Mouse (Mus musculus) forebrain, embryonic 12.5 days (tissue): ENCODE data around the gene Atp5e. TPM values are rescaled to one million over a fixed set of nuclear protein-coding genes. Genes with fewer than 3 reads are reported as not detected.
A peak's percentile ranks its signal among the peaks of the same experiment; 100 is the strongest.

Source experiments
- ATAC-seq: fragments of 200-750 bp; cut with Nextera tagmentation; 2 replicates; pipeline ENCODE4 v1.8.0; 2017; ENCODE audit warnings: moderate TSS enrichment; ENCODE audit not compliant: low FRiP score
- H3K27ac ChIP-seq: fragments of 300-500 bp; sonication (generic); 2 replicates; pipeline ENCODE4 v1.5.1; 2016; ENCODE audit warnings: mild to moderate bottlenecking
- H3K27me3 ChIP-seq: fragments of 300-500 bp; sonication (generic); 2 replicates; pipeline ENCODE4 v1.6.1; 2016; ENCODE audit warnings: mild to moderate bottlenecking
- H3K36me3 ChIP-seq: fragments of 300-500 bp; sonication (generic); replicated peaks from 2 replicates; pipeline ENCODE4 v1.6.1; 2016; ENCODE audit warnings: mild to moderate bottlenecking
- H3K4me1 ChIP-seq: fragments of 300-500 bp; sonication (generic); 2 replicates; pipeline ENCODE4 v1.6.1; 2016
- H3K4me2 ChIP-seq: fragments of 300-500 bp; sonication (generic); 2 replicates; pipeline ENCODE4 v1.6.1; 2016; ENCODE audit warnings: mild to moderate bottlenecking, moderate library complexity
- H3K4me3 ChIP-seq: fragments of 300-500 bp; sonication (generic); replicated peaks from 2 replicates; pipeline ENCODE4 v1.5.1; 2016; ENCODE audit warnings: mild to moderate bottlenecking
- H3K9ac ChIP-seq: fragments of 300-500 bp; sonication (generic); 2 replicates; pipeline ENCODE4 v1.6.1; 2016; ENCODE audit warnings: mild to moderate bottlenecking
- H3K9me3 ChIP-seq: fragments of 300-500 bp; sonication (generic); 2 replicates; pipeline ENCODE4 v1.6.1; 2016
- WGBS: fragments of 180-500 bp; shearing (Covaris S2); methylation state at CpG from one replicate; pipeline ENCODE4 v1.1.7; 2016; 5-methylcytosine and 5-hydroxymethylcytosine counted together
- polyA plus RNA-seq: library from polyadenylated mRNA; unstranded; fragments of >200 nt; fragmentation: Nextera tagmentation; extraction: Ambion mirVana; gene quantifications from 2 replicates; pipeline ENCODE4 v1.2.1, GENCODE M21; 2016

The Atp5e gene
- polyA plus RNA-seq, 1 experiment from 2014 or later = 766 TPM

DNA sequence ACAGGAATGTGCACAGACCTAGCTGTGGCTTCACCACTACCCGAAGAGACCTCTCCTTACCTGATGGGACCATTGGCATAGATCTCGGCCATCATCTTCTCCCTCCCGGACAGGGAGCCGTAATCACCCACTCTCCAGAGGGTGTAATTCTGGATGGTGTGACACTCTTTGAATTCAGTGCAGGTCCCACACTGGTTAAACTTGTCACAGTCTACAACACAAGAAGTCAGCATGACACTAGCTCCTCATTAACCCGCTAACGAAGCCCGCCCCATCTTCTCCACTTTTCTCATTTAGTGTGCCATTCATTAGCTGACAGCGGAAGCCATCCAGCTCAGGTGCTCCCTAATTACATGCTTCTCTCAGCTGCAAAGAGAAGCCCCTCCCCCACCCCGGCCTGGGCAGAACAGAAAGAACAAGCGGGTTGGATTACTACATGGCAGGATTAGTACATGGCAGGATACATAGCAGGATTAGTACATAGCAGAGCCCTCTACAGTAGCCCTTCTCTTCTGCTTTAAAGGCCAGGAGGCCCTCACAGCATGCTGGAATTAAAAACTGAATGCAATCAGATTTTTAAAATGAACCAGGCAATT is 34.8 kb downstream of the Atp5e start:
- H3K4me2 ChIP-seq = no peak overlapping the region
- peaks cover 7% of the 10 kb centered on the region; the same call in 1 of the 2 replicates for H3K4me1 ChIP-seq
- no peaks in the 10 kb centered on the region for H3K27me3 ChIP-seq
- H3K4me3 ChIP-seq = no peak overlapping the region
- 48% methylated on average over 10 of the region's 10 CpGs for WGBS
- peaks cover 52% of the 10 kb centered on the region for H3K36me3 ChIP-seq
- no peak overlapping the region for H3K9ac ChIP-seq
- peak overlapping the region; percentile 54; the same call in 1 of the 2 replicates for H3K27ac ChIP-seq
- peak; percentile 73 for ATAC-seq
- H3K9me3 ChIP-seq = no peaks in the 10 kb centered on the region

DNA sequence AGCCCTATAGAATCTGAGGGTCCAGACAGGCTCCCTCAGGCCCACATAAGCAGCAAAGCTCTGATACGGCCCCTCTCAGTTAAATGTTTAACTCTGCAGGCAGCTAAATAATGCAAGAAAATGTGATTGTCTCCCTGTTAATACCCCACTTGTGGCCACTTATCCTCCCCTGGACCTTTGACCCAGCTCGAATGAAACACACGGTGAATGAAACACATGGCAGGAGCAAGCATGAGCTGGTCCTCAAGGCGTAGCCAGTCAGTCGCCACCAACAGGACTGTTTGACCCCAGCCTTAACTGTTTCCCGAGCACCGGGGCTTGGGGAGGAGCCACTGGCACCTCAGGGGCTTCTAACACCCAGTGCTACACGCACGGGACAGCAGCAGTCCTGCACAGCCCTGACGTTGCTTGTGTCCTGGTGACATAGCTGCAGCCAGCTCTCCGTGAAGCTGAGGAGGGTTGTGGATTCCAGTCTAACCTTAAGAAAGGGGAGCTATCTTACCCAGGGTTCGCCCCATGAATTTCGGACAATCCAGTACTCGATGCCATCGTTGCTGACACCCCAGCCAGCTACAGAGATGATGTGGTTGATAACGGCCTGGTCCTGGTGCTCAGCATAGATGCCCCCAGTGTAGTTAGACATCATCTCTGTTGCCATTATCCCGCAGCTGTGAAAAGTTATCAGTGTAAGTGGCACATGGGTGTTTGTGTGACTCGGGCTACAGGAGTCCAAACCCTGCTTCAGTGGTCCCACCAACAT is 35.6 kb downstream of the Atp5e start:
- peaks cover 60% of the 10 kb centered on the region for H3K36me3 ChIP-seq
- no peaks in the 10 kb centered on the region for H3K27me3 ChIP-seq
- no peaks in the 10 kb centered on the region for H3K9me3 ChIP-seq
- peak overlapping the region; percentile 25; the same call in 1 of the 2 replicates for H3K27ac ChIP-seq
- H3K4me2 ChIP-seq = no peak overlapping the region
- no peak overlapping the region for H3K9ac ChIP-seq
- H3K4me1 ChIP-seq = peaks cover 7% of the 10 kb centered on the region; the same call in 1 of the 2 replicates
- H3K4me3 ChIP-seq = no peak overlapping the region
- WGBS = 72% methylated on average over 18 of the region's 18 CpGs
- no peak for ATAC-seq

DNA sequence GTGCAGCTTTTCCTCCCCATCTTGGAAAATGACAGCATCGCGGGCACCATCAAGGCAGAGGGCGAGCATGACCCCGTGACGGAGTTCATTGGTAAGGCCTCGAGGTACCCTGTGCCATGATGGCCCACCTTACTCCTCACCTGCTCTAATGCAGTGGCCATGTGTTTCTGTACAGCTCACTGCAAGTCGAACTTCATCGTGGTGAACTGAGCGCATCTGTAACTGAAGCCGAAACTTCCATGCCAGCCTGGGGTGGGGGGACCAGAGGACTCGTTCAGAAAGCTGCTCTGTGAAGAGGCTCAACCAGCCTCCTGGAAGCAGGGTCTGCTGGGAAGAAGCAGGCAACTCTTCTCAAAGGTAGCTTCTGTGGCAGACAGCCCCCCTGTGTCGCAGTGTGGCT is 37.0 kb downstream of the Atp5e start:
- no peak overlapping the region for H3K4me3 ChIP-seq
- H3K27me3 ChIP-seq = no peaks in the 10 kb centered on the region
- no peak overlapping the region for H3K4me2 ChIP-seq
- no peak overlapping the region for H3K27ac ChIP-seq
- H3K4me1 ChIP-seq = peaks cover 7% of the 10 kb centered on the region; the same call in 1 of the 2 replicates
- no peak overlapping the region for H3K9ac ChIP-seq
- ATAC-seq = no peak
- H3K9me3 ChIP-seq = no peaks in the 10 kb centered on the region
- WGBS = 95% methylated on average over 12 of the region's 12 CpGs
- peaks cover 72% of the 10 kb centered on the region for H3K36me3 ChIP-seq

DNA sequence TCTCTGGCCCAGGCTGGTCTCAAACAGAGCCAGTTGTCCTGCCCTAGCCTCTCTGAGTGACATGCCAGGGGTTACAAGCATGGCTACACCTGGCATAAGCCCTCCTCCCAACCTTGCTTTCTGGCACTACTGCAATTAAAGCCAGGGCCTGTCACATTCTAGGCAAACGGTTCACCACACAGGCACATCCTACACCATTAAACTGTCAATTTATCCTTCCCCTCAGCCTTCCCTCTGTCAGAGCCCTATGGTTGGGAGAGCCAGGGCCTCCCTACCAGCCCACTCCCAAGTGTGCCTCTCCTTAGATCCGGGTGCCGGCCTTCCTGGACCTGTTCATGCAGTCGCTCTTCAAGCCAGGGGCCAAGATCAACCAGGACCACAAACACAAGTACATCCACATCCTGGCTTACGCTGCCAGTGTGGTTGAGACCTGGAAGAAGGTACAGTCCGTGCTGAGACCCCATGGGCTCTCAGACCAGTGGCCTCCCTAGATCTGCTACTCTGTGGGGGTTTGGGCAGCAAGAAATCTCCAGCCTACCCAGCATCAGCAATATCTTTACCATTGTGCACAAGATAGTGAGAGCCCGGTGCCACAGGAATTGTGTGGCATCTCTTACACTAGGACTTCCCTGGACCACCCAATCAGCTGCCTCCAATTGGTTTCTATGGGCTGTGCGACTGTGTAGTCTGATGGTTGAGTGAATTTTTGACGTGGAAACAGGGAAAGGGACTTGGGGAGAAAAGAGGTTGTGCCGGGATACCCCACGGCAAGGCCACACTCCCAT is 39.4 kb downstream of the Atp5e start:
- Histone ChIP-seq H3K27me3 (no peaks in the 10 kb centered on the region), H3K36me3 (peaks cover 92% of the 10 kb centered on the region), H3K27ac (no peak overlapping the region), H3K4me3 (no peak overlapping the region), H3K4me1 (peaks cover 5% of the 10 kb centered on the region; the same call in 1 of the 2 replicates), H3K9me3 (no peaks in the 10 kb centered on the region), H3K9ac (no peak overlapping the region), H3K4me2 (no peak overlapping the region)
- 92% methylated on average over 11 of the region's 11 CpGs for WGBS
- ATAC-seq = no peak

DNA sequence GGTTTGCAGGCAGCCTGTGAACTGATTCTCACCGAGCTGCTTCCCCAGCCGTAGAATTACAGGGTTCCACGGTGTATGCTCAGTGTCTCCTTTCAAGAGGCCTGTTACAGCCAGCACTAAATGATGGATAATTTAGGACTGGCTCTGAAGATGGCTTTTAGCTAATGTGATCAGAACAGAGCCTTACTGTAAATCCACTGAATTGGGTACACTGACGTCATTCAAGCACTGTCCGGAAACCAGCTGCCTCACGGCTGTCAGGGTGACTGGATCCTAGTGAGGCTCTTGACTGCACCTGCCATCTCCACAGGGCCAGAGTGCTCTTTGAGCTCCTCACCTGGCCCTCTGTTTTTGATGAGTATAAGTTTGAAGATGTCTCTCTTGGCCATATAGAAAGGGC is 42.8 kb downstream of the Atp5e start:
- Histone ChIP-seq H3K4me2 (no peak overlapping the region), H3K36me3 (peaks cover 64% of the 10 kb centered on the region), H3K27ac (no peak overlapping the region), H3K9me3 (no peaks in the 10 kb centered on the region), H3K4me1 (peaks cover 14% of the 10 kb centered on the region), H3K4me3 (no peak overlapping the region), H3K9ac (no peak overlapping the region), H3K27me3 (no peaks in the 10 kb centered on the region)
- no peak for ATAC-seq
- WGBS = 82% methylated on average over 6 of the region's 6 CpGs

DNA sequence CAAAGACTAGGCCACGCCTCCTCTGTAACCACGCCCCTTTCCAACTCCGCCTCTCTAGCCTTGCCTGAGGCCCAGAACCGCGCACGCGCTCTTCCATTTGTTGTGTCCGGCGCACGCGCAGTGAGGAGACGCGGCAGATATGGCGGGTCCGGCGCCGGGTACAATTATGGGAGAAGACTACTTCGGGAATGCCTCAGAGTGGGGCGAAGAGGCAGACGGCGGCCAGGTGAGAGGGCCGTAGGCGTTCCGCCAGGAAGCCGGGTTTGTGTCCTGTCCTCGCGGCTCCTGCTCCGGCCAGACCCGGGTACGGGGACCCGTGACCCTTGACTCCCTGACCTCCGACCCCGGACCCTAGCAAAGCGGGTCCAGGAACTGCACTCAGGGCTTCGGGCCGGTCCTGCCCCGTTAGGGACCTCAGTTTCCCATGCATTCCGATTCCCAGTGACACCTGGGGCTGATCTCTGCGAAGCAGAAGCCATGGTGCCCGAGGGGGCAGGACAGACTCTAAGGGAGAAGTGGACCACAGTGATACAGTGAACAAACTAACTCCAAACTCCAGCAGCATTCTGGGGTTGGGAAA is 48.1 kb downstream of the Atp5e start, which contains the start of gene Nelfcd:
Nelfcd (plus strand) TSS at position 74 of the 580 bp plus-strand sequence.
- Histone ChIP-seq H3K9ac (peak within 1 kb of the TSS; percentile 83), H3K36me3 (peaks cover 14% of the 10 kb centered on the region), H3K4me1 (peaks cover 15% of the 10 kb centered on the region), H3K27ac (no peak within 1 kb of the TSS), H3K4me3 (peak within 1 kb of the TSS; percentile 89), H3K27me3 (no peaks in the 10 kb centered on the region), H3K9me3 (no peaks in the 10 kb centered on the region), H3K4me2 (peak within 1 kb of the TSS; percentile 79)
- peak; percentile 95 for ATAC-seq
- WGBS = under 1% methylated on average over 40 of the region's 40 CpGs

DNA sequence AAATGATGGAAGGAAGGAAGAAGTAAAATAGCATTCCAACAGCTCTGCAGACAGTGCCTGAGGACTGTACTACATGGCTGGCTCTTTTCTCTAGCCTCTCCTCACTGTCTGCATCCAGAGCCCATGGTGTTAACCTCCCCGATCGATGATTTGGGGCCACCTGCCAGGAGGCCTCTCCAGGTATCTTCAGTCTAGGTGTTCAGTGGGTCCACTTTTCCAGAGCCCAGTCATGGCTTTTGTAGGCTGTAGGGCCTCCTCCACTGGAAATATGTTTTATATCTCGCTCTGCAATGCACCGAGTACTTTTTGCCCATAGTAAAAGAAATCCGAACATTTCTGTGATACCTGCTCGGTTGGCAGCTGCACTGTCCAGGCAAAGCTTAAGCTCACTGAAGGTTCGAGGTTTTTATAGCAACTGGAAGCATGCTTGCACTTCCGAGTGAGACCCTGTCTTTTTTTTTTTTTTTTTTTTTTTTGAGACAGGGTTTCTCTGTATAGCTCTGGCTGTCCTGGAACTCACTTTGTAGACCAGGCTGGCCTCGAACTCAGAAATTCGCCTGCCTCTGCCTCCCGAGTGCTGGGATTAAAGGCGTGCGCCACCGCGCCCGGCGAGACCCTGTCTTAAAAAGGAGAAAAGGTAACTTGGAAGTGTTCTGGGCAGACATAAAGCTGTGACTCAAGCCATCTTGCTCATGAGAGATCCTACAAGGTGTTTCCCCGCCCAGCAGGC is 48.7 kb downstream of the Atp5e start:
- peak overlapping the region; percentile 89 for H3K4me3 ChIP-seq
- 51% methylated on average over 18 of the region's 18 CpGs for WGBS
- no peak overlapping the region for H3K27ac ChIP-seq
- no peaks in the 10 kb centered on the region for H3K27me3 ChIP-seq
- H3K4me1 ChIP-seq = peaks cover 15% of the 10 kb centered on the region
- H3K36me3 ChIP-seq = peaks cover 8% of the 10 kb centered on the region
- H3K4me2 ChIP-seq = peak overlapping the region; percentile 79
- no peak for ATAC-seq
- no peak overlapping the region for H3K9ac ChIP-seq
- no peaks in the 10 kb centered on the region for H3K9me3 ChIP-seq

DNA sequence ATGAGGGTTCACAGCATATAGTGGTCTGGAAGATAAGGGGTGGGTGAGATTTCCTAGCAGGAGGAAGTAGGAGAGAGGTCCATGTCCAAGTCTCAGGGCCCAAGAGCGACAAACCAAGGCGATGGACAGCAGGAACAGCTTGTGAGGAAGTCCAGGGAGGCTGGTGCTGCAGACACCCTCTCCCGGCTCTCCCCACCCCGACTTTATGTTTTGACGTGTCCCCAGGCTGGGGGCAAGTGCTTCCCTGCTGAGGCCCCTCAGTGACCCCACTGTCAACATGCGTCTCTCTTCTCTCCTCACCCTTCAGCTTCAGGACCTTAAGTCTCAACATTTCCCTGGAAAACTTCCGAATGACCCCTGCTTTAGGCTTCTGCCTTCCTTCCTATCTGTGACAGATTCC is 50.8 kb downstream of the Atp5e start:
- Histone ChIP-seq H3K36me3 (no peaks in the 10 kb centered on the region), H3K27me3 (no peaks in the 10 kb centered on the region), H3K4me2 (no peak overlapping the region), H3K4me1 (peaks cover 15% of the 10 kb centered on the region), H3K4me3 (no peak overlapping the region), H3K9ac (no peak overlapping the region), H3K9me3 (no peaks in the 10 kb centered on the region), H3K27ac (no peak overlapping the region)
- ATAC-seq = no peak
- 80% methylated on average over 7 of the region's 7 CpGs for WGBS

Other genes with a start within 250 kb of the Atp5e start
- gene Gnas, start 179.8 kb downstream of the Atp5e start, polyA plus RNA-seq = 1,283 and 1,309 TPM in 2 replicates
- 7.1 and 7.5 TPM in 2 replicates for gene Gm20721, start 117.4 kb downstream of the Atp5e start, polyA plus RNA-seq
- 153 and 167 TPM in 2 replicates for gene Nelfcd, start 48.3 kb downstream of the Atp5e start, polyA plus RNA-seq
- 63.5 and 66.0 TPM in 2 replicates for gene Ctsz, start 25.1 kb downstream of the Atp5e start, polyA plus RNA-seq
- 2.2 and 3.0 TPM in 2 replicates for gene Tubb1, start 13.4 kb downstream of the Atp5e start, polyA plus RNA-seq
- gene Prelid3b, start 9.0 kb upstream of the Atp5e start, polyA plus RNA-seq = 114 TPM in 2 replicates
- not detected in 2 replicates for gene Zfp831, start 179.4 kb upstream of the Atp5e start, polyA plus RNA-seq